Mouse (Mus musculus): ENCODE measurements around the gene Phkg1.
A peak's percentile ranks its signal among the peaks of the same experiment; 100 is the strongest.
"Not testable (repeated sequence)": the region's sequence is repeated elsewhere in the genome, so short reads cannot be mapped to it uniquely, and the experiment has no call there.

The Phkg1 gene

GRCm38 (mm10) chr5:129907775-129908174, 9.4 kb upstream of the Phkg1 start:
- no peak for DNase-seq (ENCODE audit: low spot score)

GRCm38 (mm10) chr5:129895198-129896088, 2.9 kb downstream of the Phkg1 start, which contains the start of gene Zbed5:
Gene Zbed5, plus strand, starts transcription at chr5:129895723.
- DNase-seq (ENCODE audit: low spot score), result peak; percentile 93

GRCm38 (mm10) chr5:129890390-129890789, 8.0 kb downstream of the Phkg1 start:
- not testable (repeated sequence) for DNase-seq (ENCODE audit: low spot score)

- peak; percentile 98 for DNase-seq (ENCODE audit: low spot score)
These were observed 11.3 kb downstream of the Phkg1 start, which contains the start of gene Chchd2 for GRCm38 (mm10) chr5:129886911-129887636. Gene Chchd2, minus strand, starts transcription at chr5:129887470.

- no peak for DNase-seq (ENCODE audit: low spot score)
These were observed 12.1 kb downstream of the Phkg1 start for GRCm38 (mm10) chr5:129886271-129886670.

GRCm38 (mm10) chr5:129879888-129880287, 18.5 kb downstream of the Phkg1 start:
- DNase-seq (ENCODE audit: low spot score), result no peak

- DNase-seq (ENCODE audit: low spot score), result peak; percentile 31
These were observed 19.4 kb downstream of the Phkg1 start for GRCm38 (mm10) chr5:129878946-129879345.

- DNase-seq (ENCODE audit: low spot score), result no peak
These were observed 20.5 kb downstream of the Phkg1 start for GRCm38 (mm10) chr5:129877731-129878455.

- DNase-seq (ENCODE audit: low spot score), result no peak
These were observed 23.3 kb downstream of the Phkg1 start for GRCm38 (mm10) chr5:129875098-129875497.

GRCm38 (mm10) chr5:129873942-129874341, 24.4 kb downstream of the Phkg1 start:
- DNase-seq (ENCODE audit: low spot score), result no peak

GRCm38 (mm10) chr5:129871238-129871637, 27.1 kb downstream of the Phkg1 start:
- DNase-seq (ENCODE audit: low spot score), result no peak

GRCm38 (mm10) chr5:129869238-129869995, 28.9 kb downstream of the Phkg1 start:
- DNase-seq (ENCODE audit: low spot score), result no peak

- no peak for DNase-seq (ENCODE audit: low spot score)
These were observed 32.5 kb downstream of the Phkg1 start for GRCm38 (mm10) chr5:129865841-129866240.

GRCm38 (mm10) chr5:129864467-129864866, 33.9 kb downstream of the Phkg1 start:
- peak; percentile 16 for DNase-seq (ENCODE audit: low spot score)

GRCm38 (mm10) chr5:129862325-129862724, 36.0 kb downstream of the Phkg1 start:
- no peak for DNase-seq (ENCODE audit: low spot score)

GRCm38 (mm10) chr5:129856414-129856813, 41.9 kb downstream of the Phkg1 start:
- DNase-seq (ENCODE audit: low spot score), result no peak

GRCm38 (mm10) chr5:129855163-129855562, 43.2 kb downstream of the Phkg1 start:
- no peak for DNase-seq (ENCODE audit: low spot score)

- DNase-seq (ENCODE audit: low spot score), result no peak
These were observed 50.9 kb downstream of the Phkg1 start for GRCm38 (mm10) chr5:129847558-129847820.

- peak; percentile 96 for DNase-seq (ENCODE audit: low spot score)
These were observed 51.4 kb downstream of the Phkg1 start, which contains the start of gene Sumf2 for GRCm38 (mm10) chr5:129846752-129847557. Gene Sumf2, plus strand, starts transcription at chr5:129846986.

- no peak for DNase-seq (ENCODE audit: low spot score)
These were observed 53.5 kb downstream of the Phkg1 start for GRCm38 (mm10) chr5:129844848-129845247.

Data from lung, postnatal 25 days (tissue).